Mouse (Mus musculus): ENCODE measurements around the gene Plcg1. TPM values are rescaled to one million over a fixed set of nuclear protein-coding genes. Genes with fewer than 3 reads are reported as not detected.
A peak's percentile ranks its signal among the peaks of the same experiment; 100 is the strongest.

Gene Plcg1
- polyA plus RNA-seq, 1 experiment from 2014 or later, result 47.4 TPM

DNA sequence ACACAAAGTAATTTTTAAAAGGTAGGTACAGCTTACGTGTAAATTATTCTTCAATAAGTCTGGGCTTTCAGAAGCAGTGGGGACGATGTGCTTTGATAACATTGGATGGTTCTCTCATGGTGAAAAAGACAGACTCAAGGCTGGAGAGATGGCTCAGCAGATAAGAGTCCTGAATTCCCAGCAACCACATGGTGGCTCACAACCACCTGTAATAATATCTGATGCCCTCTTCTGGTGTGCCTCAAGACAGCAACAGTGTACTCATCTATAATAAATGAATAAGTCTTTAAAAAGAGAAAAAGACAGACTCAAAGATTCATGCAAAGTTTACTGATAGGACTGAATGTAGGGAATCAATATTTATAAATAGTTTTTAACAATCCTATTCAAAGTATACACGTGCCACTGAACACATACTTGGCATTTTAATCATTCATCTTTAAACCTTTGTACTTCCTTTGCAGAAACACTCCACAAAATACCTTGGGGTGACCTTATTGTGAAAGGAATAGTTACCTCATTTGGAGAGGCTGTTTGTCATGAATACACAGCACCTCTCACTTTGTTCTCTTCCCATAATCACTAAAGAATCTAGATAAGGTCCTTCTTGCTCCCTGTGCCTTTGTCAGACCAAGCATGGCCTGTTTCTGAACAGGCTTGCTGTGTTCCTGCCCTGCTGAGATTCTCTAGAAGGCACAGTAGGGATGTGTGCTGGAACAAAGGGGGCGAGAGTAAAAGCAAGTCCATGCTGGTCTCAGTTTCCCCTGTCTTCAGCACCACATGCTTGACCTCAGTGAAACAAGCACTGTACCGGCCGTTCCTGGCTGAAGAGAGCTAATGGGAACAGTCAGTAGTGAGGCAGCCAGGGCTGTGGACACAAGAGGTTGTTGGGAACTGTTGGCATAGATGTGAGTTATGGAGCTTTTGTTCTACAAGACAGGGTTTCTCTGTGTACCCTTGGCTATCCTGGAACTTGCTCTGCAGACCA is 4.9 kb upstream of the Plcg1 start:
- Histone ChIP-seq H3K4me2 (no peak overlapping the region), H3K4me3 (no peak overlapping the region), H3K27me3 (replicated peaks) (no peaks in the 10 kb centered on the region), H3K36me3 (peaks cover 33% of the 10 kb centered on the region), H3K27ac (ENCODE audit: poor library complexity, severe bottlenecking) (no peak overlapping the region), H3K9me3 (replicated peaks) (no peaks in the 10 kb centered on the region), H3K9ac (no peak overlapping the region), H3K4me1 (replicated peaks) (peaks cover 12% of the 10 kb centered on the region)
- 80% methylated on average over 6 of the region's 6 CpGs for WGBS
- ATAC-seq (ENCODE audit: insufficient number of reproducible peaks, low FRiP score), result no peak

DNA sequence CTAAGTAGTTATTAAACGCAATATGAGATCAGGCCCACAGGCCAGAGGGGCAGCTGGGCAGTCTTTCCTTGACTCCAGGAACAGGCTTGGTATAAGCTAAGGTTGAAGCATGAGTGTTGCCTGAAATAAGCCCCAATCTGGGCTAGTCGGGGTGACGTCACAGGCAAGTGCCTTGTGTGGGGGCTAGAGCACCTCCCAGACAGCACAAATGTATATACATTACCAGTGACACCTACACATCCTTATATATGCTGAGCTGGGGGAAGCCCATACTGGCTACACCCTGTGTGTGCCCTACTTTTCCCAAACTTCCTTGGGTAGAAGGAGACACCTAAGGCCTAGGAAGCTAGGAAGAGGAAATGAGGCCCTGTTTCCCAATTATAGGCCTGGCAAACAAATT is 2.1 kb upstream of the Plcg1 start:
- no peak overlapping the region for H3K4me3 ChIP-seq
- no peak overlapping the region for H3K4me2 ChIP-seq
- no peaks in the 10 kb centered on the region for H3K9me3 ChIP-seq (replicated peaks)
- H3K9ac ChIP-seq, result no peak overlapping the region
- WGBS, result 88% methylated on average over 3 of the region's 3 CpGs
- no peaks in the 10 kb centered on the region for H3K27me3 ChIP-seq (replicated peaks)
- no peak overlapping the region for H3K27ac ChIP-seq (ENCODE audit: poor library complexity, severe bottlenecking)
- peaks cover 14% of the 10 kb centered on the region for H3K36me3 ChIP-seq
- peaks cover 27% of the 10 kb centered on the region for H3K4me1 ChIP-seq (replicated peaks)
- ATAC-seq (ENCODE audit: insufficient number of reproducible peaks, low FRiP score), result no peak

DNA sequence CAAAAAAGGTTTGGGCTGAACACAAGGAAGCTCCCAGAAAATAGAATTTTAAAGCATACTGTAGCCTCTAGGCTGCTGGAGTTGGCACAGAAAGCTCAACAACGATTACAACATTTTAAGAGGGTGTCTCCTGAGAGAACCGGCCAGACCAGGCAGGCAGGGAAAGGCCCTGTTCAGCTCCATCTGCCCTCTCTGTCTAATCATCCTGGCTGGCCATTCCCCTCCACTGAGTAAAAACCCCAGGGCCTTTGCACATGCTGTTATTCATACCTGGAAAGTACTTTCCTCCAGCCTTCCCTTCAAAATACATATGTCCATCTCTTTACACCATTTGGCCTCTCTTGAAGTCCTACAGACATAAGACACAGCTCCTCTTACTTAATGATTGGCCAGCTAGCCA is 1.7 kb upstream of the Plcg1 start:
- WGBS, result 84% methylated on average over 2 of the region's 2 CpGs
- Histone ChIP-seq H3K9ac (no peak overlapping the region), H3K4me2 (no peak overlapping the region), H3K27ac (ENCODE audit: poor library complexity, severe bottlenecking) (no peak overlapping the region), H3K27me3 (replicated peaks) (no peaks in the 10 kb centered on the region), H3K36me3 (peaks cover 13% of the 10 kb centered on the region), H3K4me3 (no peak overlapping the region), H3K4me1 (replicated peaks) (peaks cover 32% of the 10 kb centered on the region), H3K9me3 (replicated peaks) (no peaks in the 10 kb centered on the region)
- no peak for ATAC-seq (ENCODE audit: insufficient number of reproducible peaks, low FRiP score)

DNA sequence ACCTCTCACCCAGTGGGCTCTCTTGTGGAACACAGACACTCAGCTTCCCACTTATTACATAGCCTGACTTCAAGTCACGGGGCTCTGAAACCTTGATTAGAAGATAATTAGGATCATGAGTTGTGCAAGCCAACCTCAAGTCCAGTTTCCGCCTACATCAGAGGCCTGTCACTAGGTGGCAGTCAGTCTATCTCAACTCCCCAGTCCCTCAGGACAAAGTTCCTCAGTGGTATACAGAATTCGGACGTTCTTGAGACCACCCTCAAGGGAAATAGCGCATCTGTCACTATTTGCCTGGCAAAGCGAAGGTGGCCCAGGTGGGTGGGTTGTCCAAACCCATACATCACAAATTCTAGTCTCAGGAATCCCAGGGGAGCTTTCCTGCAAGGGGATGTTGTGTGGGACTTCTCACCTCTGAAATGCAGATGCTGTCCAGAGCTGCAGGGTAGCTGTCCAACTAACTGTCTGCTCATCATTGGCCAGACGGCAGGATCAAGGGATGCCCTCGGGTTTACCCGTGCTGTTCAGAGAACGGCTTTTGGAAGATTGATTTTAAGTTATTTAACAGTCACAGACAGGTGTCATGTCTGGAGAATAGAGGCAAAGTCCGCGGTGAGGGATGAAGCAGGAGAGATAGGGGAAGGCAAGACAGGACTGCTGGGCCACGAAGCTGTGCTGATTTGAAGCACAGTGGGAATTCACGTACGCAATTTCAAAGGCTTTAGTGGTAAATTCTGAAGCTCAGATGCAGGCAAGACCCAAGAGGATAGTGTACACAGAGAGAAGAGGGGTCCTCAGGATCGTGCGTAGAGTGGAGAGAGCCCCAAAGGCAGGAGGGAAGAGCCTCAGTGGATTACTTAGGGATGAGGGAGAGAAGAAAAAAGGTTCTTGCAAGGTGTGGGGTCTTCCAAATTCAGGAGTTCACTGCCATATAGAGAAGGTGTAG is 976 bp upstream of the Plcg1 start:
- peaks cover 39% of the 10 kb centered on the region for H3K4me1 ChIP-seq (replicated peaks)
- WGBS, result 28% methylated on average over 17 of the region's 17 CpGs
- H3K36me3 ChIP-seq, result peaks cover 7% of the 10 kb centered on the region
- H3K9ac ChIP-seq, result peak overlapping the region; percentile 89
- H3K9me3 ChIP-seq (replicated peaks), result no peaks in the 10 kb centered on the region
- H3K4me3 ChIP-seq, result peak overlapping the region; percentile 69
- ATAC-seq (ENCODE audit: insufficient number of reproducible peaks, low FRiP score), result no peak
- peak overlapping the region; percentile 92 for H3K4me2 ChIP-seq
- no peak overlapping the region for H3K27ac ChIP-seq (ENCODE audit: poor library complexity, severe bottlenecking)
- no peaks in the 10 kb centered on the region for H3K27me3 ChIP-seq (replicated peaks)

DNA sequence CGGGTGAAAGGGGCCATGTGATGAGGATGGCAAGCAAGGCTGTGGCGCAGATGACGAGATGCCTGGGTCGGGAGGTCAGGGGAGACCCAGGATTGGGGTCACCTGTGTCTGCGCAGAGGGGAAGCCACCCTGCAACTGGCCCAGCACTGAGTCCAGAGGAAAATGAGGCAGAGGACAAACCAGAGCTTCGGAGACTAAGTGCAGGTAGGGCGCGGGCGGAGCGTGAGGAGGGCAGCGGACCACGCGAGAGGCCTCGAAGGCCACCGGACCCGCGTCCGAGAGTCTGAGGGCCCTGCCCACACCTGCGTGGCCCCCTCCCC is 343 bp upstream of the Plcg1 start:
- peak; percentile 29; the same call in 1 of the 2 replicates for ATAC-seq (ENCODE audit: insufficient number of reproducible peaks, low FRiP score)
- no peaks in the 10 kb centered on the region for H3K27me3 ChIP-seq (replicated peaks)
- H3K9me3 ChIP-seq (replicated peaks), result no peaks in the 10 kb centered on the region
- H3K4me2 ChIP-seq, result peak overlapping the region; percentile 92
- peaks cover 10% of the 10 kb centered on the region for H3K36me3 ChIP-seq
- H3K27ac ChIP-seq (ENCODE audit: poor library complexity, severe bottlenecking), result no peak overlapping the region
- peak overlapping the region; percentile 89 for H3K9ac ChIP-seq
- WGBS, result 8% methylated on average over 19 of the region's 19 CpGs
- peaks cover 45% of the 10 kb centered on the region for H3K4me1 ChIP-seq (replicated peaks)
- H3K4me3 ChIP-seq, result peak overlapping the region; percentile 69

DNA sequence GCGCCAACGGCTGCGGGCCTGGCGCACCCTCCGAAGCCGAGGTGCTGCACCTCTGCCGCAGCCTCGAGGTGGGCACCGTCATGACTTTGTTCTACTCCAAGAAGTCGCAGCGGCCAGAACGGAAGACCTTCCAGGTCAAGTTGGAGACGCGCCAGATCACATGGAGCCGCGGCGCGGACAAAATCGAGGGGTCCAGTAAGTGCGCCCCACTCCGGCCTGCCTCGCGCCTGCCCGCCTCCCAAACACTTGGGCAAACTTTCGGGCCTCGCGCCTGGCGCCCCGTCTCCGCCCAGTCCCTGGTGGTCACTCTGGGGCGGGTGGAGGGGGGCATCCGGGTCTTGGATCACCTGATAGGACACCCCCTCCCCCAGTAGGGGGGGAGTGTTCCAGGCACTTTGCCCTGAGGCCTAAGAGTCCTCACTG is 750 bp downstream of the Plcg1 start:
- H3K9me3 ChIP-seq (replicated peaks), result no peaks in the 10 kb centered on the region
- H3K4me2 ChIP-seq, result peak overlapping the region; percentile 92
- peak overlapping the region; percentile 69 for H3K4me3 ChIP-seq
- peak; percentile 41 for ATAC-seq (ENCODE audit: insufficient number of reproducible peaks, low FRiP score)
- under 1% methylated on average over 32 of the region's 32 CpGs for WGBS
- H3K9ac ChIP-seq, result peak overlapping the region; percentile 89
- H3K27ac ChIP-seq (ENCODE audit: poor library complexity, severe bottlenecking), result peak overlapping the region; percentile 84
- H3K36me3 ChIP-seq, result peaks cover 20% of the 10 kb centered on the region
- no peaks in the 10 kb centered on the region for H3K27me3 ChIP-seq (replicated peaks)
- H3K4me1 ChIP-seq (replicated peaks), result peaks cover 54% of the 10 kb centered on the region

DNA sequence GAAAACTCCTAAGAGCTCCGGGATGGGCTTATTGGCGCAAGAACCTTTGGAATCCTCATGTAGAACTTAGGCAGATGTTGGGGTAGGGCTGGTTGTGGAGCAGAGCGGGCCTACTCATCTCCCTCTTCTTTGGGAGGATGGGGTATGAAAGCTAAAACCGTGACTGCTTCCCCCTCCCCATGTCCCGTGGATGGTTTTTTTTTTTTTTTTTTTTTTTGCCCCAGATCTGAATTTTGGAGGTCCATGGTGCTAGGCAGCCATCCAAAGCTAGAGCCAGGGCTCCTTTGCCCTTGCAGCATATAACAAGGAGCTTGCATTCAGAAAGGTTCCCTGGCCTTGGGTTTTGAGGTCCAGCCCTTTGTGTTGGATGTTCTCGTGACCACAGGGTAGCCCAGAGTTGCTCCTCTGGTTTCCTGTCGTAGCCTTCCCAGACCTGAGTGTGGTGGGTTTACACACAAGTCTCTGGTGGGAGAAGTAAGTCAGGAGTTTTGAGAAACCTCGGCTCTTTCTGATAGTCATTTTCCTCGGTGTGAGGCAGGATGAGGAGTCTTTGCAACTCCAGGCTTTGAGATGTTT is 1.4 kb downstream of the Plcg1 start:
- Histone ChIP-seq H3K4me3 (peak overlapping the region; percentile 69), H3K4me1 (replicated peaks) (peaks cover 59% of the 10 kb centered on the region), H3K27ac (ENCODE audit: poor library complexity, severe bottlenecking) (0 out of 2 replicates have a peak overlapping the region, but pooled peaks have one; percentile 84), H3K4me2 (peak overlapping the region; percentile 92), H3K36me3 (peaks cover 24% of the 10 kb centered on the region), H3K9ac (peak overlapping the region; percentile 89), H3K27me3 (replicated peaks) (no peaks in the 10 kb centered on the region), H3K9me3 (replicated peaks) (no peaks in the 10 kb centered on the region)
- ATAC-seq (ENCODE audit: insufficient number of reproducible peaks, low FRiP score), result no peak
- 39% methylated on average over 9 of the region's 9 CpGs for WGBS

DNA sequence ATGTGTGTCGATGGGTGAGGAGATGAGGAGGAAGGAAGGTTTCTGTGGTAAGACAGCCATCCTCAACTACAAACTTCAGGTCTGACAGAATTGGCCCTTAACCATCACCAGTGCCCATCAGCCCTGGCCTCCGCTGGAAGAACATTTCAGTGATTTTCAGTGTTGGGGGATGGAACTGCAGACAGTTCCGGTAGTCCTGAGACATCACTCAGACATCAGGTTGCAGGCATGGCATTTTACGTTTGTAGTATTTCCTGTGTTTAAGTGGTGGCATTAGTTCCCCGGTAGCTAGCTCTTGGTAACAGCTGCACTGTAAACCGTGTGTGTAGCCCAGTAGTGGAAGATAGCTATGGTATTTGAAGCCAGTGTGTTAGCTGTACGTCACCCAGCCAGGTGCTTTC is 2.0 kb downstream of the Plcg1 start:
- Histone ChIP-seq H3K27ac (ENCODE audit: poor library complexity, severe bottlenecking) (no peak overlapping the region), H3K36me3 (peaks cover 24% of the 10 kb centered on the region), H3K4me2 (peak overlapping the region; percentile 92), H3K9me3 (replicated peaks) (no peaks in the 10 kb centered on the region), H3K27me3 (replicated peaks) (no peaks in the 10 kb centered on the region), H3K4me3 (peak overlapping the region; percentile 69), H3K9ac (peak overlapping the region; percentile 89), H3K4me1 (replicated peaks) (peaks cover 65% of the 10 kb centered on the region)
- 38% methylated on average over 7 of the region's 7 CpGs for WGBS
- no peak for ATAC-seq (ENCODE audit: insufficient number of reproducible peaks, low FRiP score)

DNA sequence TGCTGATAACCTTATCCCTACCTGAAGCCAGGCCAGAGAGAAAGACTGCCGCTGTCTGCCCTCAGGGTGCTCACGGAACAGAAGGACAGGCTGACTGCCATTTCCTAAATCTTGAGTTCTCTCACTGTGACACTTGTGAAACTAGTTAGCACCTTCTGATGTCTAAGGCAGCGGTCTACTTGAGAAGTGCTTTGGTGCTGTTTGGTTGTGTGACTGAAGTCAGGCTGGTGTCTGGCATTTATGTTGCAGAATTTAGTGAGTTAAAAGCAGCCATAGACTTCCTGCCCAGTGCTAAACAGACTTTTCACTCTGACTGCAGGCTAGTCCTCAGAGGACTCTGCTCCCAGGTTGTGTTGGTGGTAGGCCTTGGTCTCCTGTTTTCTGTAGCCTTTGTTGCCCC is 3.2 kb downstream of the Plcg1 start:
- peaks cover 77% of the 10 kb centered on the region for H3K4me1 ChIP-seq (replicated peaks)
- H3K9ac ChIP-seq, result peak overlapping the region; percentile 29; the same call in 1 of the 2 replicates
- no peaks in the 10 kb centered on the region for H3K9me3 ChIP-seq (replicated peaks)
- 73% methylated on average over 3 of the region's 3 CpGs for WGBS
- ATAC-seq (ENCODE audit: insufficient number of reproducible peaks, low FRiP score), result no peak
- no peaks in the 10 kb centered on the region for H3K27me3 ChIP-seq (replicated peaks)
- no peak overlapping the region for H3K27ac ChIP-seq (ENCODE audit: poor library complexity, severe bottlenecking)
- no peak overlapping the region for H3K4me3 ChIP-seq
- H3K36me3 ChIP-seq, result peaks cover 28% of the 10 kb centered on the region
- peak overlapping the region; percentile 92; the same call in 1 of the 2 replicates for H3K4me2 ChIP-seq

DNA sequence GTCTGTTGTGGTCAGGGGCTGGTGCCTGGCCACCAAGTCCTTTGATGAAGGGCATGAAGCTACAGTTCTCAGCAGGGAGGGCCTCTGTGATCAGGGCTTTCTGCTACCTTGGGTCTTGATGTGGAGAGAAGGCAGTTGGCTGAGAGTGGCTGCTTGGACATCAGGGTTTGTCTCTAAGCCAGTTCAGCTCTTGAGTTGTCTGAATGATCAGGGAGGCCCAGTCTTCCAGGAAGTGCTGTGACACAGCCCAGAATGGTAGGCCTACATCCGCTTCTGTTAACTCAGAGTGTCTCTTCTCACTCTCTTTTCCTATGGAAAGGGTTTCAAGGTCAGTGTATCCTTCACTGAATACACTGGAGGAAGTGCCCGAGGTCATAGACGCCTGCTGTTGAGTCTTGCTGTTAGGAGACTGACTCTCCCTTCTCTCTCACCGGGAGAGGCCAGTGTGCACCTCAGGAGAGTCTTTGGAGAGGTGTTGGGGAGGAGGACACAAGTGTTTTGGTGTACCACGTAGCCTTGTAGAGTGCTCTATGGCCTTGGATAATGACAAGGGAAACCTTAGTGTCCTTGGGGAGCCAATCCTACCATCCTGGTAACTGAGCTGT is 4.7 kb downstream of the Plcg1 start:
- no peak for ATAC-seq (ENCODE audit: insufficient number of reproducible peaks, low FRiP score)
- no peak overlapping the region for H3K9ac ChIP-seq
- peaks cover 80% of the 10 kb centered on the region for H3K4me1 ChIP-seq (replicated peaks)
- peaks cover 30% of the 10 kb centered on the region for H3K36me3 ChIP-seq
- no peaks in the 10 kb centered on the region for H3K27me3 ChIP-seq (replicated peaks)
- H3K9me3 ChIP-seq (replicated peaks), result no peaks in the 10 kb centered on the region
- H3K4me2 ChIP-seq, result no peak overlapping the region
- WGBS, result 65% methylated on average over 5 of the region's 5 CpGs
- no peak overlapping the region for H3K4me3 ChIP-seq
- H3K27ac ChIP-seq (ENCODE audit: poor library complexity, severe bottlenecking), result peak overlapping the region; percentile 10; the same call in 1 of the 2 replicates

Measured in heart, embryonic 12.5 days (tissue).